Mouse (Mus musculus): ENCODE measurements around the gene Ago3. TPM values are rescaled to one million over a fixed set of nuclear protein-coding genes. Genes with fewer than 3 reads are reported as not detected.

Ago3 gene
- polyA plus RNA-seq, 1 experiment from 2014 or later = 17.1 TPM

DNA sequence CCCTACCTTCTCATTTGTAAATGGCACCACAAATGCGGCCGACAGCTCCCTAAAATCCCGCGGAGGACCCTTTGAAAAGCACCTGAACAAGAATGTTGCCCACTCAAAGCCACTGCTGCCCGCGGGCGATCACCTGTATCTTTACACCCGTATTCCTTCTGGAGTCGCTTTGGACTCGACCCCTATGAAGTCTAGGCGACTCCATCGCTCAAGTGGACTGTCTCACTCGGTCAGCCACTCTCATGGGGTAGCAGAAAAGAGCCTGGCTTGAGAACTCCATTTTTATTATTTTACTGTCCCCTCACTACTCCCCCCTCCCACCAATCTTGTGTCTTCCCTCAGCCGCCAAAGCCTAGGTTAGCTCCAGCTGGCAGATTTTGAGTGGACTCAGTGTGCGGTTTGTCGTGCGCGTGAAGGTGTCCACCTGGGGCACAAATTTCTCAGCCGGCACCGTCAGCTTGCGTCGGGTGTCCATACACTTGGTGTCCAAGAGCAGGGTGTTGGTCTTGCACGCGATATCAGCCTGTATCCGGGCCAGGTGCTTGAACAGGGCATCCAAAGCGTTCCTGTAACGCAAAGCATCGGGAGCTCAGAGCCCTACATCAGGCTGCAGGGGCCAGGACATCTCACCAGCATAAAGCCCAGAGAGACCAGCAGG, 107.4 kb downstream of the Ago3 start:
- H3K36me3 ChIP-seq = peaks cover 23% of the 10 kb centered on the region
- 0 out of 2 replicates have a peak, but pooled peaks have one; percentile 1 for ATAC-seq (ENCODE audit: insufficient number of reproducible peaks, low FRiP score, low TSS enrichment, low read depth)
- peak overlapping the region; percentile 78 for H3K4me2 ChIP-seq
- no peak overlapping the region for H3K9ac ChIP-seq
- H3K27ac ChIP-seq = no peak overlapping the region; the same call in 1 of the 2 replicates
- H3K4me1 ChIP-seq = peaks cover 34% of the 10 kb centered on the region
- no peaks in the 10 kb centered on the region for H3K9me3 ChIP-seq
- 55% methylated on average over 28 of the region's 28 CpGs for WGBS
- peak overlapping the region; percentile 90 for H3K4me3 ChIP-seq
- H3K27me3 ChIP-seq = no peaks in the 10 kb centered on the region

DNA sequence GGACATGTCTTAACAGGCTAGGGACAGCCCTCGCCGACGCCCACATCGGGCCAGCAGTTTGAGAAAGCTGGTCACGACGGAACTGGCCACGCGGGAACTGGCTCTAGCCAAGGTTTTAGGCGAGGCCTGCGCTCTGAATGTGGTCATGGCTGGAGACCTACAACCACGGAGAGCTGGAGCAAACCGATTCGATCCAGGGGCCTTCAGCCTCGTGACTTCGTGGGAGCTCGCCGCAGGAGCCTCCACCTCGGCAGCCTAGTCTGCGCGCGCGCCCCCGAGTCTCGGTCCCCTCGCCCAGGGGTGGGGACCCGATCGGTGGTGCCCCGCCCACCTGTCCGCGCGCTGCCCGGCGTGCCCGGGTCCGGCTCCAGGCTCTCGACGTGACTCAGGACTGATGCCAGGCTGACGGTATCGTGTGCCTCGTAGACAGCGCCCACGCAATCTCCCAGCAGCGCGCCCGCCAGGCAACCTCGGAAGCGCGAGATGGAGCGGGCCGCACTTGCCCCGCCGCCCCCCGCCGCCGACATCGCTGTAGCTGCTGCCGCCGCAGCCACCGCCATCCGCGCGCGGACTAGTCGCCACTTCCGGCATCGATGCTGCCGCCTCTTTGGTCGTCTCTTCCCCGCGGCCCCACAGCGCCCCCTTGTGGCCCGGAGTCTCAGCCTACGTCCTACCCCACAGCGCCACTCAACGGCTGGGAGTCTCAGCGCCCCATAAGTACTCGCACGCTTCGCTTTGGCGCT, 108.1 kb downstream of the Ago3 start, which contains the start of gene Adprhl2:
Adprhl2 (minus strand) TSS at position 593 of the 743 bp plus-strand sequence.
- Histone ChIP-seq H3K9ac (peak within 1 kb of the TSS; percentile 83), H3K9me3 (no peaks in the 10 kb centered on the region), H3K27ac (peak within 1 kb of the TSS; percentile 87), H3K36me3 (peaks cover 30% of the 10 kb centered on the region), H3K4me1 (peaks cover 34% of the 10 kb centered on the region), H3K4me2 (peak within 1 kb of the TSS; percentile 78), H3K27me3 (no peaks in the 10 kb centered on the region), H3K4me3 (peak within 1 kb of the TSS; percentile 90)
- under 1% methylated on average over 72 of the region's 80 CpGs for WGBS
- peak; percentile 78 for ATAC-seq (ENCODE audit: insufficient number of reproducible peaks, low FRiP score, low TSS enrichment, low read depth)

DNA sequence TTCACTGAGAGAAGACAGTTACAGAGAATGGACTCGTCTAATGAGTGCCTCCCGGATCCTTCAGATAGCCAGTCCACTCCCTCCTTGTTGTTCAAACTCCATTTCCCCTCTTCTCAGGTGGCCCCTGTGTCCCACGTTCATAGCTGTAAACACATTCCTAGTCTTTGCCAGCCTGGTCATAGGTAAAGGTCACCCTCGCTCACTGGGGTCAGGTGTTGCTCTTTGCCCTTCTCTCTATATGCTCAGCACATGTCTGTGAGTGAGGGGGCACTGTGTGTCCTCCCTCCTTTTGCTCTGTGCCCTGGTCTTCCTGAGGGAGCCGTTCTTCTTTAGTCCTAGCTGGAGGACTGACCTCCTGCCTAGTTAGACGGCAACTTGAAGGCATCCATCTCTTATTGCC, 109.5 kb downstream of the Ago3 start:
- Histone ChIP-seq H3K9me3 (no peaks in the 10 kb centered on the region), H3K4me3 (no peak overlapping the region), H3K9ac (no peak overlapping the region), H3K4me1 (peaks cover 30% of the 10 kb centered on the region), H3K4me2 (no peak overlapping the region), H3K27ac (no peak overlapping the region), H3K36me3 (peaks cover 42% of the 10 kb centered on the region), H3K27me3 (no peaks in the 10 kb centered on the region)
- ATAC-seq (ENCODE audit: insufficient number of reproducible peaks, low FRiP score, low TSS enrichment, low read depth) = no peak
- 81% methylated on average over 6 of the region's 6 CpGs for WGBS

DNA sequence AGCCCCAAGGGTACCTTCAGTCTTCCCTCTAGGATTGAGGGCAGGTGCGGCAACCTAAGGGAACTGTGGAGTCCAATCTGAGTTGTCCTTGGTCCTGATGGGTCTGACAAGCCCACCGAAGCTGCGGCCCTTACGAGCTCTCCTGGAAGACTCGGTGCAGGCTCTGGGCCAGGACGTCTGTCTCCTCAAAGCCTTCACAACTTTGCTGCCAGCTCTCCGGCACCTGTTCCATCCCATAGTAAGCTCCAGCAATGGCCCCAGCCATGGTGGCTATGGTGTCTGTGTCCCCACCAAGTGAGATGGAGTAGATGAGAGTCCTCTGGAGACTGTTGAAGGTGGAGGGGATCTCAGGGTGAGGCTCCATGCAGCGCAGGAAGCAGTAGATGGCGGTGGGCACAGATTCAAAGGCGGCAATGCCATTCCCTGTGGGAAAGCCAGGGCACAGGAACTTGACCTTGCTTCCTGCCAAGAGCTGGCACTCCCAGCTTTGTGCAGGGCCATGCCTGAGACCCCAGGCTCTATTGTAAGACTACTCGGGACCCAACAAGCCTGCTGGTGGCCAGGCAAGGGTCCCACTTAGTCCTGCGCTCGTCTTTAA, 112.8 kb downstream of the Ago3 start:
- no peak overlapping the region for H3K27ac ChIP-seq
- no peaks in the 10 kb centered on the region for H3K9me3 ChIP-seq
- no peak for ATAC-seq (ENCODE audit: insufficient number of reproducible peaks, low FRiP score, low TSS enrichment, low read depth)
- H3K36me3 ChIP-seq = peaks cover 45% of the 10 kb centered on the region
- H3K9ac ChIP-seq = no peak overlapping the region
- no peak overlapping the region for H3K4me3 ChIP-seq
- WGBS = 93% methylated on average over 13 of the region's 13 CpGs
- H3K4me2 ChIP-seq = no peak overlapping the region
- H3K27me3 ChIP-seq = no peaks in the 10 kb centered on the region
- peaks cover 43% of the 10 kb centered on the region for H3K4me1 ChIP-seq

DNA sequence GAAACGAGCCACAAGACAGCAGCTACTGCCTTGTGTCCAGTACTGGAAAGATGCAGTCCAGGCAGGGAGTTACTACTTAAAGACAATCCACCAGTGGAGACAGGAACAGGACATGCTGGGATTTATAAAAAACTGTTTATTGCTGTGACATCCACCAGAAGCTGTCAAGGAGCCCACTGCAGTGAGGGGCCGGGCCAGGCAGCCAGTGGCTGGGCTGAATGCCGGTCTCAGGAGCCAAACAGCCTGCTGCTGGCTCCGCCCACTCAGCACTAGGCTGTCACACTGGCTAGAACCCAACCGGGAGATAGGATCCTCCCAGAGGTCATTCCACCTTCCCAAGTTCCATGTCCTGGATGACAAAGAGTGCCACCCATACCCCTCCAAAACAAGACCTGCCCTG, 113.4 kb downstream of the Ago3 start:
- no peak overlapping the region for H3K4me3 ChIP-seq
- no peak overlapping the region for H3K27ac ChIP-seq
- peaks cover 45% of the 10 kb centered on the region for H3K36me3 ChIP-seq
- H3K4me1 ChIP-seq = peaks cover 42% of the 10 kb centered on the region
- ATAC-seq (ENCODE audit: insufficient number of reproducible peaks, low FRiP score, low TSS enrichment, low read depth) = no peak
- H3K4me2 ChIP-seq = no peak overlapping the region
- 44% methylated on average over 5 of the region's 5 CpGs for WGBS
- H3K27me3 ChIP-seq = no peaks in the 10 kb centered on the region
- H3K9me3 ChIP-seq = no peaks in the 10 kb centered on the region
- no peak overlapping the region for H3K9ac ChIP-seq

DNA sequence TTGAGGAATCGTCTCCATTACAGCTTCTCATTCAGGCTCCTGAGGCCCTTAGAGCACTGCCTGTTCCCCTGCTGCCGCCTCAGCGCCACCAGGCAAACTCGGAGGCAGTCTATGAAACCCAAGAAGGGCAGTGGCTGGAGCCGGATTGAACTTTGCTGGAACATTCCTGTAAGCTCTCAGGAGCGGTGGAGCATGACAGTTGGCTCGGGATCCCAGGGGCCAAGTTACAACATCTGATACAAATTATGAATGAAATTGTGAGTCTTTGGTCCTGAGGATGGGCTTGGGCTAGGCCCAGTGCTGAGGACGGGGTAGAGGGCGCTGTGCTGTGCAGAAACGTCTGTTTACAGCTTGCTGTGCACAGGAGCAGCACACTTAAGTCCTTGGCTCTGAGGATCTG, 115.0 kb downstream of the Ago3 start:
- Histone ChIP-seq H3K9me3 (no peaks in the 10 kb centered on the region), H3K4me3 (no peak overlapping the region), H3K9ac (no peak overlapping the region), H3K27me3 (no peaks in the 10 kb centered on the region), H3K27ac (peak overlapping the region; percentile 76), H3K4me2 (no peak overlapping the region), H3K36me3 (peaks cover 50% of the 10 kb centered on the region), H3K4me1 (peaks cover 39% of the 10 kb centered on the region)
- no peak for ATAC-seq (ENCODE audit: insufficient number of reproducible peaks, low FRiP score, low TSS enrichment, low read depth)
- WGBS = 26% methylated on average over 10 of the region's 10 CpGs

DNA sequence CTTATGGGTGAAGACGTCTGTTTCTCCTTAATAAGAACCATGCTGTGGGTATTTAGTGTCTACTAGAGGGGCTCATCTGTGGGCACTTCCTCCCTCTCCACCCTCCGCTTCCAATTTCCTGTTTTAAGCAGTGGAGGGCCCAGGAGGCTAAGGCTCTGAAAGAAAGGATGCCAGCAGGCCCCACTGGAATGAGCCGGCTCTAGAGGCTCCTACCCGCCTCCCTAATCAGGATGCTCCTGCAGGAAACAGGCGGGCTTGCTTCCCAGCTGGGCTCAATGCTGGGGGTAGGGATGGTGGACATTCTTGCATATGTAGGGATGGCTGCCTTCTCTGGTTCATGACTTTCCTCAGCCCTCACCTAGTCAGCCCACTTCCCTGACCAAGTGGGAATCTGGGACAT, 116.2 kb downstream of the Ago3 start:
- WGBS = 29% methylated on average over 5 of the region's 5 CpGs
- Histone ChIP-seq H3K4me1 (peaks cover 42% of the 10 kb centered on the region), H3K27ac (peak overlapping the region; percentile 69), H3K9me3 (no peaks in the 10 kb centered on the region), H3K27me3 (no peaks in the 10 kb centered on the region), H3K36me3 (peaks cover 39% of the 10 kb centered on the region), H3K4me3 (no peak overlapping the region), H3K4me2 (no peak overlapping the region), H3K9ac (no peak overlapping the region)
- no peak for ATAC-seq (ENCODE audit: insufficient number of reproducible peaks, low FRiP score, low TSS enrichment, low read depth)

DNA sequence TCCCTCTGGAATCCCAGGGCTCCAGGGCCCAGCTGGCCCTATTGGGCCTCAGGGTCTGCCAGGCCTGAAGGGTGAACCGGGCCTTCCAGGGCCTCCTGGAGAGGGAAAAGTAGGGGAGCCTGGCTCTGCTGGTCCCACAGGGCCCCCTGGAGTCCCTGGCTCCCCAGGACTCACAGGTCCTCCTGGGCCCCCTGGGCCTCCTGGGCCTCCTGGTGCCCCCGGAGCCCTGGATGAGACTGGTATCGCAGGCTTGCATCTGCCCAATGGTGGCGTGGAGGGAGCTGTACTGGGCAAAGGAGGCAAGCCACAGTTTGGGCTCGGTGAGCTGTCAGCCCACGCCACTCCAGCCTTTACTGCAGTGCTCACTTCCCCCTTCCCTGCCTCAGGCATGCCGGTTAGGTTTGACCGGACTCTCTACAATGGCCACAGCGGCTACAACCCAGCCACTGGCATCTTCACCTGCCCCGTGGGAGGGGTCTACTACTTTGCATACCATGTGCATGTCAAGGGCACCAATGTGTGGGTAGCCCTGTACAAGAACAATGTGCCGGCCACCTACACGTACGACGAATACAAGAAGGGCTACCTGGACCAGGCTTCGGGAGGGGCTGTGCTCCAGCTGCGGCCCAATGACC, 117.7 kb downstream of the Ago3 start:
- Histone ChIP-seq H3K4me1 (peaks cover 42% of the 10 kb centered on the region), H3K9me3 (no peaks in the 10 kb centered on the region), H3K27me3 (no peaks in the 10 kb centered on the region), H3K9ac (no peak overlapping the region), H3K36me3 (peaks cover 24% of the 10 kb centered on the region), H3K27ac (peak overlapping the region; percentile 69; the same call in 1 of the 2 replicates), H3K4me2 (no peak overlapping the region), H3K4me3 (no peak overlapping the region)
- 89% methylated on average over 16 of the region's 16 CpGs for WGBS
- ATAC-seq (ENCODE audit: insufficient number of reproducible peaks, low FRiP score, low TSS enrichment, low read depth) = no peak

DNA sequence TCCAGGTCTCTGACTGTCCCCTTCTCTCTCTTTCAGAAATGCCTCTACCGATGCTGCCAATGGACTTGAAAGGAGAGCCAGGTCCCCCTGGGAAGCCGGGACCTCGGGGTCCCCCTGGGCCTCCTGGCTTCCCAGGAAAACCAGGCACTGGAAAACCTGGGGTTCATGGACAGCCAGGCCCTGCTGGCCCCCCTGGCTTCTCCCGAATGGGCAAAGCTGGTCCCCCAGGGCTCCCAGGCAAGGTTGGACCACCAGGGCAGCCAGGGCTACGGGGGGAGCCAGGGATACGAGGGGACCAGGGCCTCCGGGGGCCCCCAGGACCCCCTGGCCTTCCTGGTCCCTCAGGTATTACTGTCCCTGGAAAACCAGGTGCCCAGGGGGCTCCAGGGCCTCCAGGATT, 119.0 kb downstream of the Ago3 start:
- no peaks in the 10 kb centered on the region for H3K27me3 ChIP-seq
- H3K4me1 ChIP-seq = peaks cover 38% of the 10 kb centered on the region
- no peak overlapping the region for H3K4me2 ChIP-seq
- H3K9ac ChIP-seq = no peak overlapping the region
- H3K9me3 ChIP-seq = no peaks in the 10 kb centered on the region
- 79% methylated on average over 7 of the region's 7 CpGs for WGBS
- no peak overlapping the region for H3K4me3 ChIP-seq
- H3K27ac ChIP-seq = peak overlapping the region; percentile 6; the same call in 1 of the 2 replicates
- ATAC-seq (ENCODE audit: insufficient number of reproducible peaks, low FRiP score, low TSS enrichment, low read depth) = no peak
- H3K36me3 ChIP-seq = peaks cover 11% of the 10 kb centered on the region; the same call in 1 of the 2 replicates

DNA sequence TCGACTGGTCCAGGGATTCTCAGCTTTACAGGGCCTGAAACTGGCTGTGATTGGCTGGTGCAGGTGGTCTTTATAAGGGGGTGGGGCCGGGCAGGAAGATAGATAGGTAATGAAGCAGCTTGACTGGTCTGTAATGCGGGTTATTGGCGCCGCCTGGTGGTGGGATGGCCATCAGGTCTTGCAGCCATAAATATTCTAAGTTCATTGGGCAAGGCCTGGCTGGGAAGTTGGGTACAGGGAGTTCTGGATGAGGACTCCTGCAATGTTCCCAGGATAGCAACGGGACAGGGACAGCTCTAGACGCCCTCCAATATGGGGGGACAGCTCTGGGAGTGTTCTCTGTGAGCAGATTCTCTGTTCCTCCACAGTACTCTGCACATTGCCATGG, 119.4 kb downstream of the Ago3 start:
- H3K27ac ChIP-seq = peak overlapping the region; percentile 22
- H3K4me2 ChIP-seq = peak overlapping the region; percentile 30
- H3K9ac ChIP-seq = no peak overlapping the region
- no peaks in the 10 kb centered on the region for H3K27me3 ChIP-seq
- H3K36me3 ChIP-seq = peaks cover 9% of the 10 kb centered on the region; the same call in 1 of the 2 replicates
- H3K4me3 ChIP-seq = no peak overlapping the region
- H3K9me3 ChIP-seq = no peaks in the 10 kb centered on the region
- peak; percentile 46; the same call in 1 of the 2 replicates for ATAC-seq (ENCODE audit: insufficient number of reproducible peaks, low FRiP score, low TSS enrichment, low read depth)
- peaks cover 38% of the 10 kb centered on the region for H3K4me1 ChIP-seq
- under 1% methylated on average over 7 of the region's 7 CpGs for WGBS

DNA sequence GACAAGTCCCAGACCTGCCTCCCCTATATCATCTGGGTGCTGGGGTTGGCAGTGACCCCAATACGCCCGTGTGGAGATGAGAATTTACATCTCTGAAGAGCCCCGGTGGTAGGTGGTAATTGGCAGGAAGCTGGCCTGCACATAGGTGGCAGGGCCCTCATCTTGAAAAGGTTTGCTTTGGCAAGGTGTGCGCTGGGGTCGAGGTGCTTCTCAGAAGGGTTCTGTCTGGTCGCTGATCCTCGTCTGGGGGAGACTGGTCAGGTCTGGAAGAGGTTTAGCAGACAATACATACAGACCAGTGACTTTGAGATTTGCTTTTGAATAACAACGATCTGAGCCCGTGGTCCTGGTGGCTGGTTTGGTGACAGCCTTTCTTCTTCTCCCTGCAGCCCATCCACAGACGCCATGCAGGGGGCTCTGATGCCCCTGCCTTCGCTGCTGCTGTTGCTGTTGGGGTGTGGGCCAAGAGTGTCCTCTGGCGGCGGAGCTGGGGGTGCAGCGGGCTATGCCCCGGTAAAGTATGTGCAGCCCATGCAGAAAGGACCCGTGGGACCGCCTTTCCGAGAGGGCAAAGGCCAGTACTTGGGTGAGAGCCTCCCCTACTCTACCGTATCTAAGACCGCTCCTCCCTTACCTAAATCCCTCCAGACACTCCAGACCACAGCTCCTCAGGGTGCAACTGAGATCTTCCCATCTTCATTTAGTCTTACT, 120.0 kb downstream of the Ago3 start:
- Histone ChIP-seq H3K9ac (no peak overlapping the region), H3K4me2 (peak overlapping the region; percentile 30), H3K27ac (peak overlapping the region; percentile 22; the same call in 1 of the 2 replicates), H3K9me3 (no peaks in the 10 kb centered on the region), H3K4me1 (peaks cover 35% of the 10 kb centered on the region), H3K4me3 (no peak overlapping the region), H3K36me3 (peaks cover 4% of the 10 kb centered on the region; the same call in 1 of the 2 replicates), H3K27me3 (no peaks in the 10 kb centered on the region)
- WGBS = 17% methylated on average over 20 of the region's 20 CpGs
- ATAC-seq (ENCODE audit: insufficient number of reproducible peaks, low FRiP score, low TSS enrichment, low read depth) = peak; percentile 27; the same call in 1 of the 2 replicates

All from limb, embryonic 15.5 days (tissue).